Mouse (Mus musculus) kidney, adult 8-10 months (tissue): ENCODE measurements around the gene Plppr5.

ENCODE experiments used
- DNase-seq, 2 experiments: peaks; one replicate each; pipeline ENCODE4 v3.0.0; 2022

Plppr5 gene

DNA sequence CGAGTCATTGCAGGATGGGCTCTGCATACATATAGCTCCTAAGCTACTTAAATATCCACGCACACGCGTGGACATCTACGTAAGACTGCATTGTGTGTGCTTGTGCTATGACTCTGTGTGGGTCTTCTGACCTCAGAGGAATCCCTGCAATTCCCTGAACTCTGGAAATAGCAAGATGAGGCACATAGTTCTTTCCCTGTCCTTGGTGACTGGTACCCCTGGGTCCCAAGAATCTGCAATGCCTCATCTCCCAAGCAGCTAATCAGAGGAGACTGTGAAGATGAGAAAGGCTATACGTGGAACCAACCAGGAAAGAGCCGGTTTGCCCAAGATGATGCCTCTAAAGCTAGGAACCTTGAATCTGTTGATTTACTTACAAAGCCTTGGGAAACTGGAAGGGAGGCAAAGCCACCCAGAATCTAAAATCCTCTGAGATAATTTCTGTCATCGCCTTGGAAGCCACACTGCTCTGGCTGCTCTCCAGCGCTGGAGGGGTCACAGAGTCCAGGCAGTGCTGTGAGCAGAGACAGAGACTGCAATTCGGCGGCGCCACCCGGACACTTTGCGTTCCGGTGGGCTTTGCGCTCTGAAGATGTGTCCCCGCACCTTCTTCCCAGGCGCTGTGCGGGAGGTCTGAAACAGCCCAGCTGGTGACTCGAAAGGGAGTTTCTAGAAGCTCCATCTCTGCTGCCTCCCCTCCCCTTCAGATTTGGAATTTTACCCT, at the start of gene Plppr5:
Gene Plppr5 (plus strand): TSS at position 308 of the 724 bp plus-strand sequence.
- DNase-seq, result no peak

DNA sequence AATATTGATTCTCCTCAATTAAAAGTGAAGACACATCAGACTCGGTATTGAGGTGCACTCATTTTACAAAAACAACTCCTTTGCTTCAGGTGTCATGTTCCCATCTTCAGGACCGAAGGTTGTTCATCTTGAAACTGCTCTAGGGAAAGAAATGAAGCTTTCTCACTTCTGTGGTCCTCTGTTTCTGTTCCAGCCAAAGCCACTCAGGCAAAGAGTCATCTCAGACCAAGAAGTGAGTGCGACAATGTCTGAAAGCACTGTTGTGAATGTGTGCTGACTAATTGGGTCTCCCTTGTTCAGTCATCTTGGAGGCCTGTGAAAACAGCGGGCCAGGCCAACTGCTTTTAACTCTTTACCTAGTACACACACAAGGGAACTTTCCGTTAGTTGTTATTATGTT, 24.7 kb upstream of the Plppr5 start:
- DNase-seq, result no peak

DNA sequence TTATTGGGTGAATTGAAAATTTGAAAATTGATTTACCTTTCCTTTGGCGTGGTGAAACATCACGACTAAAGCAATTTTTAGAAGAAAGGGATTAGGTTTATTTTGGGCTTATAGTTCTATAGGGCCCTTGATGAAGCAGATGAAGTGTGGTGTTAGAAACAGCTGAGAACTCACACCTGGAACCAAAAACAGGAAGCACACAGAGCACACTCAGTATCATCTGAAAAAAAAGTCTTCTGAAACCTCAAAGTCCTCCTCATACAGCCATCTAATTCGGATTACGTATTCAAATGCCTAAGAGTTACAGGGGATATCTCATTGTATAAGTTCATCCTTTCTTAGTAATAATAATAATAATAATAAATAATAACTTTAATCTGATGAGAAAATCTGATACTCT, 24.1 kb upstream of the Plppr5 start:
- no peak for DNase-seq

DNA sequence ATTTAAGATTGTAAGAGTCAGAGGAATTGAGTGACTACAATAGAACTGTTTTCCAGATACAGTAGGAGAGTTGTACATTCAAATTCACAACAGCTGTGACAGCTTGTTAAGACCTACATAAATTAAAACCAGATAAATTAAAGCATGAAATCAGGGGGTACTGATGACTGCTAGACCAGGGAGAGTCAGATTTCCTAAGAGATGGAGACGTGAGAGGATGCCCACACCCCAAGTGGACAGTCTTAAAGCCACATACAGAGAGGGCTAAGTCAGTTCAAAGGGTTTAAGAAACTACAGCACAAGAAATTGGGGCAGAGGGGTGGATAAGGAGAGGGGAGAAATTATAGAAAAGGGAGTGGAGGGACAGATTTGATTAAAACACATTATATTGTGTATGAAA, 17.7 kb upstream of the Plppr5 start:
- no peak for DNase-seq

DNA sequence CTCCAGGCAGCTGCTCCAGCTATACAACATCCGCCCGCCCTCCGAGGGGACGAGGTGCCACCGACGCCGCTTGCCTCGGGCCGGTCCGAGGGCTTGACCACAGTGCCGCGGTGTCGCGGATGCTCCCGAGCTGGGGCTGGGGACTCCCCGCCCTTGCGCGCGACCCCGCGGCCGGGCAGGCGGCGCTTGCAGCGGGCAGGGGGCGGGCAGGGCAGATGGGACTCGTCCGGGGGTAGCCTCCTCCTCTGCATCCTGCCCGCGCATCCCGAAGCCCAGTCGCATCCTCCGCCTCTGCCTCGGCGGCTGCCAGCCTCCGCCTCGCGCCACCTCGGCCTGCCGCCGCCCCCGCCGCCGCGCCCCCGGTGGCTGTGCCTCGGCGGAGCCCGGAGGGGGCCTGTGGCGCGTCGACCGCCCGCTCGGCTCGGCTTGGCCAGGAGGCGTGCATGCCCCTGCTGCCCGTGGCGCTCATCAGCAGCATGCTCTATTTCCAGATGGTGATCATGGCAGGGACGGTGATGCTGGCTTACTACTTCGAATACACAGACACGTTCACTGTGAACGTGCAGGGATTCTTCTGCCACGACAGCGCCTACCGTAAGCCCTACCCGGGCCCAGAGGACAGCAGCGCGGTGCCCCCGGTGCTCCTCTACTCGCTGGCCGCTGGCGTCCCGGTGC, 754 bp downstream of the Plppr5 start:
- DNase-seq, result no peak

DNA sequence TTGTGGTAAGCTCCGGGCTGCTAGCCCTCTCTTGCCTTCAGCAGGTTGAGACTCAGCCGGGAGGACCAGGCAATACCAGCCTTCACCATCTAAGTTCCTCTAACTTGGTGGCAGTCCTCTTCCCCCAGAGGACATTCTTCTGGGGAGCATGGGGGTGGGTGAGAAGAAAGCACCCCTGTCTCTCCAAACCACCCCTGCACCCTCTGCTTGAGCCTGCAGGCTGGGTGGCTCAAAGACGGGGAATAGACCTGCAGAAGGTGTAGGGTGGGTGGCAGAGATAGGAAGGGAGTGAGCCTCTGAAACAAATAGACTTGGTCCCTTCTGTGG, 1.3 kb downstream of the Plppr5 start:
- DNase-seq, result no peak

DNA sequence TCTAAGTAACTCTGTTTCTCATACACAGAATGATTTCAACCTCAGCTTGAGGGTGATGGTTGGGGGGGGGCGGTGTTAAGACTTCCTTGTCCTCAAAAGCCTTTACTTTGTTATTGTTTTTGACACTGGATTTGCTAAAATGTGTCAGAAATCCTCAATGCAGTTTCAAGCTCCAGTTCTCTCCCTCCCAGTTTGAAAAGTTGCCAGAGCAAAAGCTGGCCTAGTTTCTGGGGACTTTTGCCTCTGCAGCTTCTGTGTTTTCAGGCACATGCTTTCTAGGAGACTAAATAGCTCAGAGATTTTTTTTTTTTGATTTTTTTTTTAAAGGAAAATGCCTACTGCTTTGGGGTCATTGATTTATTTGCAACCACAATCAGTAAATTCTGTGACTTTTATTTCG, 2.7 kb downstream of the Plppr5 start:
- DNase-seq, result no peak

DNA sequence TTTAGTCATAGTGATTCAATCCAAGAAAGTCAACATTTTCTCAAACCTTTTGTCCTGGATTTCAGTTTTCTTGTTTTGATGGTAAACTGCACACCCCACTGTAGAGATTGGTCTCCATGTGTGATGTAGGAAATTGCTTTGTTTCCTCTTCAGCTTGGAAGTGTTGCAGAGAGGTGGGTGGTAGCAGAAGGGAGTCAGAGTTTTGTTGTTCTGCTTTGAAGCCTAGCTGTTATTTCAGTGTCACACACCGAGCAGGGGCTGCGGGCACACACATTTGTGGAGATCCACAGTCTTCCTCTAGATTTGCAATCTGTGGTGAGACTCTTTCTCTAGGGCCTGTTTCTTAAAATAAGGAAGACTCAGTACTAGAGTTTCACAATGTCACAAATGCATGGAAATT, 8.0 kb downstream of the Plppr5 start:
- DNase-seq, result no peak

DNA sequence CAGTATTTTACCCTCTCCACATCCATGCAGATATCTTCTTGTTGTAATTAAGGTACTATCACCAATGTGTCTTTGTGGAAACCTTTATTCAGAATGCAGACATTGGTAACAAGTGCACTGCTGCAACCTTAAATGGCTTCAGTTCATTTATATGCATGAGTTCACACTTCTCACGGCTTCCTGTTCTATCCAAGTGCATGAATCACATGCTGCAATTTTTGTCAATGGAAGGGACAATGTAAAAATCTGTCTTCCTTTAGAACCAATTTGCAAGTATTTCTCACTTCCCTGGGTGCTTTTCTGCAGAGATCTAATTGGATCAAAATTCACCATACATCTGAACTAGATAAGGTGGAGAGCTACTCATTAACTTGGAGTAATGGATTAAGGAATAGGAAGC, 27.8 kb downstream of the Plppr5 start:
- DNase-seq, result no peak

DNA sequence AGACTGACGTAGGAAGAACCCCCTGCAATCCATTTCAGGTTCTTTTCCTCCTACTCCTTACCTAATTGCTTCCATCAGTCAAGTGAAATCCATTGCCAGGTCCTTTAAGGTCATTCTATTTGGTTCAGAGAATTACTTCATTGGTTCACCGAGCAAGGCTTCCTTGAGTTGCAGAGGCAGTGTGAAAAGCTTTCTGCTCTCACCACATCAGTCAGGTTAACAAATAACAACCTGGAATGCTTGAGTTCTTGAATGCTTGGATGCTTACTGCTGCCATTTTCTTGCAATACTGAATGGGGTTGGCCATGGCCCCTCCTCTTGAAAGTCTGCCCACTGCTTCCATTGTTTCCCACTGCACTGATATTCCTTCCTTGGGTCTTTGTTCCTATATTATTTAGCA, 28.8 kb downstream of the Plppr5 start:
- no peak for DNase-seq

DNA sequence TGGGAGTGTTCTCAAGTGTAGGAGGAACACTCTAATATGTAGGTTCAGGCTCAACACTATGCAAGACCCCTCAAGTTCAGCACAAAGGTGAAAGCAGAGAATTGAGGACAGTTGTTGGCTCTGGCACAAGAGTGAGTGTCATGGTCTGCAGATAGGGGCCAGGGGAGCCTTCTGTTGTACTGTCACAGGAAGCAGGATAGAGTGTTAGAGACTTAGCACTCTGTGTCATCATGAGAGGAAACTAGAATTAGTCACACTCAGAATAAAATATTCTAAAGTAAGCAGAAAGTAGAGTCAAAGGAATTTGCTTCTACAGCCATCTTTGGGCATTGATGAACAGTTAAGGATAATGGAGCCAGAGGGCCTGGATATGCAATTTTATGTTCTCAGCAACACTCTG, 31.7 kb downstream of the Plppr5 start:
- DNase-seq, result no peak

DNA sequence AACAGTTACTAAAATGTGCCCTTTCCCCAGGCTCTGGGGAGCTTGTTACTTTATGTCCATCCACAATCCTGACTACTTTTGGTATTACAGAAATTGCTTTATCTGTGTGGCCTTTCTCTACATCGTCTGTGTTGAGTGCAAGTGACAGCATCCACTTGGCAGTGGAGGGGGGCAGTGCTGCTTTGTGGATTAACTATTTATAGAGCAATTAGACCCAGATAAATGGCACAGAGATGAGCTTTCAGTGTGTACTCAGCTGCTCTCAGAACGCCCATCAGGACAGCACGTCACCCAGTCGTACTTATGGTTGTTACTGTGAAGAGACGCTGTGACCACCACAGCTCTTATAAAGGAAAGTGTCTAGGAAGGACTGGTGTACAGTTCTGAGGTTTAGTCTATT, 36.8 kb downstream of the Plppr5 start:
- no peak for DNase-seq

DNA sequence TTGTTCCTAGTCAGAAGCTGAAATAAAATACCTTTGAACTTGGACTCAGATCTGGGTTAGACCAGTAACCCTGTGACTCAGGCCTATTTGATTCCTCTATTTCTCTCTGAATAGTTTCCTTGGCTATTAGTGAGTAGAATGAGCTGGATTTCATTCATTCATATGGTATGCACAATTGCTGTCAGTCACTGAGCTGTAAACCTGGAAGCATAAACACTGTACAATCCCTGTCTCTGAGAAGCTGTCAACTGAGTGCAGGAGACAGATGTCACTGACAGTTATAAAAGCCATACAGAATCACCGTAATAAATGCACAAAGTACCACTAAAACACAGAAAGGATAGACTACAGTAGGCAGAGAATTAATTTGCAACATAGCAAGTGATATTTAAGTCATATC, 40.2 kb downstream of the Plppr5 start:
- no peak for DNase-seq

DNA sequence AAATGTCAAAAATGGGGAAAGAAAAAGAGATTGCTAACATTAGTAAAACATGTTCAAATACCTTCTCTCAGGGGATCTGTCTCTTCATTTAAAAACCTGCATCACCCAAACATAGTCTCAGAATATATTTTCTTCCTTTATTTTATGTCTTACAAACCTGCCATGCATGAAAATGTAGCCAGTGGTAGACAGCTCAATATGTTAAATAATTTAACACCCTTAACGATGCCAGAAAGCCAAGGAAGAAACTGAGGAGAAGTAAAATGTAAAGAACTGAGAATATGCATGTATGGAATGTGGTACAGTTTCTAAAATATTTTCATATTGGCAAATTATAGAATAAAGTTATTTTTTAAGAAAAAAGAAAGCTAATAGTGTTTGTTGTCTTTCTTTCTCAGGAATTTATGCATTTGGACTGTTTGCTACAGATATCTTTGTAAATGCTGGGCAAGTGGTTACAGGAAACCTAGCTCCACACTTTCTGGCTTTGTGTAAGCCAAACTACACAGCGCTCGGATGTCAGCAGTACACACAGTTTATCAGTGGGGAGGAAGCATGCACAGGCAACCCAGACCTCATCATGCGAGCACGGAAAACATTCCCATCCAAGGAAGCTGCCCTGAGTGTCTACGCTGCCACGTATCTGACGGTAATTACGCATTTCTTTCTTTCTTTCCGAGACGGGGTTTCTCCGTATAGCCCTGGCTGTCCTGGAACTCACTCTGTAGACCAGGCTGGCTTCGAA, 50.8 kb downstream of the Plppr5 start:
- DNase-seq, result no peak

DNA sequence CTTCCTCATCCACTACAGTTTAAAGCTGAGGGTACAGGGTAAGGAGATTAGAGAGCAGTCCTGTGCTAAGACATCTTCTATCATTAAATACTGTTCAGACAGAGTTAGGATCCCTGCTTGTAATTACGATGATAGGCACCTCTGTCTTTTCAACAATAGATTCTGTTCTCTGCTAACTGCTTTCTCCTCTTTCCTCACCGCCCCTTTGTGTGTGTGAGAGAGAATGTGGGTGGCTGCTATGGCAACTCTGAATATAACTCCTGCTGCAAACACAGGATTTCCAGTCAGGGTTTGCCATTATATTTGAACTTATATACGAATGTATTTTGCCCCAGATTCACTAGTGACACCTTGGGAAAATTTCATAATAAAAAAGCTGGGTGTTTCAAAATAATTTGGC, 54.2 kb downstream of the Plppr5 start:
- DNase-seq, result no peak

DNA sequence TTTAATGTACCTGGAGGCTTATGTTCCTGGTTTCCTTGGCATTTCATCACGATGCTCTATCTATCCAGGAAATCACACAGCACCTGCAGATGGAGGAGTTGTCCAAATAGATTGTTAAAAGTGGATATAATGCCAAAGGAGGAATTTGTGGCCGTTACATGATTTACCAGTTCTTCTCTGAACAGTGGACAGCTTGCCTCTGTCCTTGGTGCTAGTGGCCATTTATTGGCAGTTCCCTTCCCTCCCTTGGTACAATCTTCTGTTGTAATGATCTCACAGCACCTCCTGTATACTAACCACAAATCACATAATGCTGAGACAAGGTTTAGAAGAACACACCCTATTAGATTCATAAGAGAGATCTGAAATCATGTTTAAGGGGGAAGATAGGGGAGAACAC, 55.7 kb downstream of the Plppr5 start:
- no peak for DNase-seq

DNA sequence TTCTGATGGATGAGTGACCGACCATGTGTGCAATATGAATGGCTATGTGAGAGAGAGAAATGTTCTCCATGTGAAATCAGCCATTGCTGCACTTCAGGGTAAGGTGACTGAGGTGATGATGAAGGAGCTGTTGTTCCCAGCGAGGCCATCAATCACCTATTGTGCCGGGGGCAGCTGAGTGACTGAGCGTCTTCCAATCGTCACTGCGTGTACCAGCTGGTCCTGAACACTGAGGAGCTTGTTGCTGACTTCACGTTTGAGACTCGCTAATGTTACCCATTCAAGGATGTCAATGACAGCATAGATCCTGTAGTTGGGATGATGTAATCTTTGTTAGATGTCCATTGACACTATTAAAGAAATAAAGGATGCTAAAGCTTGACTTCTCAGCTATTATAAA, 74.0 kb downstream of the Plppr5 start:
- DNase-seq, result no peak

DNA sequence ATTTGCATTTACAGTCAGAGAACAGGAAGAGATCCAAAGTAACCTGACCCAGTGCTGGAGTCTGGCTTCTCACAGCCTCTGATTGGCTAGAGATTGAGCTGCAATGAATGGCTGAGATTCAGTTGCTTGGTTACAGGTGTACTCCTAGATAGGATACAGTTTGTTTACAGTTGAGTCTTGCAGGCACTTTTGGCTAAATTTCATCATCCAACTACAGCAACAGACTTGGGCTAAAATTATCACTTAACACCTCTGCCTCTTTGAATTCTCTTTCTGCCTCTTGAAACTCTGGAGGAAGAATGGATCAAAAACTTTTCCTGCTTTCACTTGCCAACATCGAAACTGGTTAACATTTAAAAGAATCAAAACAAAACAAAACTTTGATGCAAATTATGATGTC, 89.7 kb downstream of the Plppr5 start:
- DNase-seq, result no peak

DNA sequence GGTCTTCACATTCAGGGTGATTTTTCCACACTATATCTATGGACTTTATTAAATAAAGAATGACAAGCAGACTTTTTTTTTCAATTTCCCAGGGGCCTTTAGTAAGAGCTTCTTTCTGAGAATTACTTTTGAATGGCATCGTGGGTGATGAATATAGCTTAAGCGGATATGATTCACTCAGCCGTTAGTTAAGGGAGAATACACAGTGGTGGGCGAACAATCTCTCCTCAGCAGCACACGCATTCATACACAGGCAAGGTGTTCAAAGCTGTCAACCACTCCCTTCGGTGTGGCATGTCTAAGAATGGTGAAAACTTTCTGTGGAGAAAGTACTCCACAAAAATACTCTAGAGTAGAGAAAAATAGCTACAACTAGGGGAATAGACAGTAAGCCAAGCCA, 104.6 kb downstream of the Plppr5 start:
- no peak for DNase-seq

DNA sequence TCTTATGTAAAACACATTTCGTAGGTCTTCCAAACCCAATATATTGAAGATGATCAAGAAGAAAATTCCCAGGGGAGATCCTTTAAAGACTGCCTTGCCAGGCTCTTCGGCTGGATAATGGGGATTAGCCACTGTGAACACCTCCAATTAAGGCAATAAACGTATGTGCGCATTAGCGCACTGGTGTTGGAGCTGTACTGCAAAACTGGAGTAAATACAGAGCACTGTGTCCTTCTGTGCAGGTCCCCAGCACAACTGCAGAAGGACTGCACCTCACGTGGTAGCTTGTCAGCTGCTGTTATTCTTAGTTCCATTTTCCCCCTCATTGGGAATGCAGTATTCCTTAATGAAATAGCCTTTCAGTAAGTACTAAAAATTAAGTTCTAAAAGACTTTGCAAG, 110.0 kb downstream of the Plppr5 start:
- DNase-seq, result no peak

DNA sequence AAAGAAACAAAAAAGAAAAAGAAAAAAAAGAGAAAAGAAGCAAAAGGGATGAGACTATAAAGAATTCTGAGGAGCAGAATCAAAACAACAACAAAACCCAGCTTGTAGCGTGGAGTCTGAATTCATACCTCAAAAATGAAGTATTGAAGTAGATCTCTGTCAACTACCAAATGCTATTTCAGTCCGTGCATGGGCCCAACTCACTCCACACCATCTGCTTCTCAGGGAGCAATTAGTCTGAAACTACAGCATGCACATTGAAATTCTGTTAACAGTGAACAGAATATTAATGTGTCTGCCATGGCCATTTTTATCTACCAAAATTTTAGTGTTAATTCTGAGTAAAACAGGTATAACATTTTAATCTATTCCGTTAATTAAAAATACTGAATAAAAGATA, 111.4 kb downstream of the Plppr5 start:
- DNase-seq, result no peak

DNA sequence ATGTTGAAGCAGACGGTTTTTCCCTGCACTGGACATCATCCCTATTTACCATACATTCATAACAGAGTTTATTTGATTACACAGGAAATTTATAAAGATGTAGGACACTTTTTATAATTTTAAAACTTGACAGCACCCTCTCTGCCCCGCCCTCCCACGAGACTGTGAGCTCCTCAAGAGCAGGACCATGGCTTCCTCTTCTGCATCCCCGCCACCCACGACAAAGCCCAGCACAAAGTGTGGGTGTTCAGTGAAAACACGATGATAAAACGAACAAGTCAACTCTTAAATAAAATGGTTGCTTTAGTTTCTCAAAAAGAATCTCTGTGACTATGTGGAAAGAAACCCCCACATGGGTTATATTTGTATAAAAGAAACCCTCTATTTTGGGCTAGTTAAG, 112.0 kb downstream of the Plppr5 start:
- DNase-seq, result no peak

DNA sequence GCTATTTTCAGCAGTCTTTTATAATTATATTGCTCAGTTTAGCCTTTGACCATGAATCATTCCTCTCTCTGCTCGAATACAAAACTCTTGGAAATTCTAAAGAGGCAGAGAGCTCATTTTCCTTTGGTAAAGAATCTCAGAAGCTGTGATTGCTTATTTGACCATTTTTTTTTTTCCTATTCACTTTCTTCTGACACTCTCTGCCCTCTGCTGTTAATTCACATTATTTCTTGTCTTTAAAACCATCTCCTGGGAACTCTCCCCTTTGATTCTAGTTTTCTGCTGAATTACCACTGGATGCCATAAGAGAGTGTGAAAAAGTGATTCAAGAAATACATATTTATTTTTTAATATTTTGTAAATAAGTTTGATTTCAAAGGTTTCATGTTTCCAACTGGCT, 120.1 kb downstream of the Plppr5 start:
- no peak for DNase-seq

DNA sequence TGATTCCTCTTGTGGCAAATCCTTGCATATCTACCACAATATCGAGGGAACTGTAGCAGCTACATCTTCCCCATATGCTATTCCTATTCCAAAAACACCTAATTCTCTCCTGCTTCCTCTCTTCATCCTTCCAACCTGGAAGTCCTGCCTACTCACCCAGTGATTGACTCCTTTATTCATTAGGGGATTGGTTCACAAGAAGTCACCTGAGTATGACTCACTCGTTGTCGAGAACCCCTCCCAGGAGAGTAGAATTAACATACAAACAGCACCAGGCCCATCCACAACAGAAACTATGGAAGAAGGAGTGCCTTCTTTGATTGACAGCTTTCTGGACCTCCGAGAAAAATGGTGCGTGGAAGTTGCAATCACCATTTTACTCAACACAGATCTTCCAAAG, 121.7 kb downstream of the Plppr5 start:
- no peak for DNase-seq

DNA sequence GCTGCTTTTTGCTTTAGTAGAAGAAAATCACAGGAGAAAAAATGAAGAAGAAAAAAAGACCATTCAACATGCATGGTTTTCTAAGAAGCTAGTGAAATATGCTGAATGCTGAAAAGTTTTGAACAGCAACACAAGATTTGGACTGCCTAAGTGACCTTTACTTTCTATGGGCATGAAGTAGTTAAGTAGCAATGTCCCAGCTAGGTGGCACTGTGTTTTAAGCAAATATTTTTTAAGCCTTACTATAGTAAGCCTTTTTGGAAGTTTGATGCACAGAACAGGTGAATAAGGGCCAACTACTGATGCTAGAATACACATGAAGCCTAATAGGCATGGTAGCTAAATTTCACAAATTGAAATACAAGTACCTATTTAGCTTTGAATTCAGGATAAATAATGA, 134.2 kb downstream of the Plppr5 start:
- no peak for DNase-seq
